Mouse (Mus musculus): ENCODE data around the gene Tsr1.
A peak's percentile ranks its signal among the peaks of the same experiment; 100 is the strongest.

The Tsr1 gene

GRCm38 (mm10) chr11:74897678-74898516 is at the start of gene Tsr1:
Tsr1 (plus strand) TSS chr11:74898071.
- peak; percentile 95 for DNase-seq

- no peak for DNase-seq
Measured at GRCm38 (mm10) chr11:74850998-74851661, 46.7 kb upstream of the Tsr1 start.

- DNase-seq = no peak
Measured at GRCm38 (mm10) chr11:74857756-74858155, 40.1 kb upstream of the Tsr1 start.

GRCm38 (mm10) chr11:74862129-74862528 is 35.7 kb upstream of the Tsr1 start:
- DNase-seq = no peak

- peak; percentile 50 for DNase-seq
Measured at GRCm38 (mm10) chr11:74863471-74863870, 34.4 kb upstream of the Tsr1 start.

GRCm38 (mm10) chr11:74864421-74864820 is 33.5 kb upstream of the Tsr1 start:
- DNase-seq = no peak

GRCm38 (mm10) chr11:74865252-74865651 is 32.6 kb upstream of the Tsr1 start:
- no peak for DNase-seq

- DNase-seq = peak; percentile 89
Measured at GRCm38 (mm10) chr11:74866640-74867039, 31.2 kb upstream of the Tsr1 start.

GRCm38 (mm10) chr11:74867181-74867580 is 30.7 kb upstream of the Tsr1 start:
- DNase-seq = no peak

- DNase-seq = no peak
Measured at GRCm38 (mm10) chr11:74868046-74868760, 29.7 kb upstream of the Tsr1 start.

- no peak for DNase-seq
Measured at GRCm38 (mm10) chr11:74869603-74870002, 28.3 kb upstream of the Tsr1 start.

- peak; percentile 31 for DNase-seq
Measured at GRCm38 (mm10) chr11:74870544-74870943, 27.3 kb upstream of the Tsr1 start.

GRCm38 (mm10) chr11:74870991-74871622 is 26.8 kb upstream of the Tsr1 start:
- peak; percentile 36 for DNase-seq

GRCm38 (mm10) chr11:74874630-74875029 is 23.2 kb upstream of the Tsr1 start:
- DNase-seq = no peak

- DNase-seq = peak; percentile 77
Measured at GRCm38 (mm10) chr11:74876801-74877200, 21.1 kb upstream of the Tsr1 start.

GRCm38 (mm10) chr11:74880999-74881398 is 16.9 kb upstream of the Tsr1 start:
- no peak for DNase-seq

- no peak for DNase-seq
Measured at GRCm38 (mm10) chr11:74881979-74882378, 15.9 kb upstream of the Tsr1 start.

- no peak for DNase-seq
Measured at GRCm38 (mm10) chr11:74883098-74883497, 14.8 kb upstream of the Tsr1 start.

GRCm38 (mm10) chr11:74894619-74895018 is 3.3 kb upstream of the Tsr1 start:
- no peak for DNase-seq

GRCm38 (mm10) chr11:74895980-74896900 is 1.6 kb upstream of the Tsr1 start:
- peak; percentile 76 for DNase-seq

- DNase-seq = peak; percentile 66
Measured at GRCm38 (mm10) chr11:74896901-74897677, 782 bp upstream of the Tsr1 start, which contains the start of gene Sgsm2. Sgsm2 (minus strand) TSS chr11:74897060.
